Mouse (Mus musculus) erythroid progenitor cell, adult 5-6 weeks (primary cell): ENCODE measurements around the gene Gm8011. TPM values are rescaled to one million over a fixed set of nuclear protein-coding genes. Genes with fewer than 3 reads are reported as not detected.
"Not testable (repeated sequence)": the region's sequence is repeated elsewhere in the genome, so short reads cannot be mapped to it uniquely, and the experiment has no call there.

Experiments
- ATAC-seq: replicated peaks from 2 replicates; pipeline ENCODE4 v1.8.0; 2016; ENCODE audit warnings: moderate number of reproducible peaks, mild to moderate bottlenecking, moderate TSS enrichment, inconsistent platforms; ENCODE audit not compliant: poor library complexity, low FRiP score, severe bottlenecking
- total RNA-seq, 2 experiments: library from RNA; stranded (forward) in 1 of 2; stranded (reverse) in 1 of 2; fragments of 150-400 nt in 1 of 2; fragments of 186-747, 209-891 nt in 1 of 2; gene quantifications; 2 replicates each; pipeline versions ENCODE4 v1.2.3 to v1.2.4; 2015 to 2017; ENCODE audit warnings: low replicate concordance in 2 of 2

Gene Gm8011
- total RNA-seq (2015; ENCODE audit: low replicate concordance) (not detected in 2 replicates), total RNA-seq (2017; ENCODE audit: low replicate concordance) (not detected in 2 replicates)

GRCm38 (mm10) chr14:42463581-42463980, at the start of gene Gm8011:
TSS of gene Gm8011 (plus strand) at chr14:42463881.
- ATAC-seq = not testable (repeated sequence)

- ATAC-seq = not testable (repeated sequence)
These were observed 24.1 kb upstream of the Gm8011 start, which contains the start of gene Gm8005 for GRCm38 (mm10) chr14:42439573-42439972. TSS of gene Gm8005 (minus strand) at chr14:42439673.

GRCm38 (mm10) chr14:42502249-42502648, 38.6 kb downstream of the Gm8011 start, which contains the start of gene Gm8020:
TSS of gene Gm8020 (minus strand) at chr14:42502349.
- ATAC-seq = not testable (repeated sequence)

Other genes starting within 250 kb of the Gm8011 start
- not detected in 2 replicates for gene Gm17026, start 203.8 kb upstream of the Gm8011 start, total RNA-seq (2015; ENCODE audit: low replicate concordance)
- gene Gm17026, start 203.8 kb upstream of the Gm8011 start, total RNA-seq (2017; ENCODE audit: low replicate concordance) = not detected in 2 replicates
- gene Gm9611, start 166.5 kb upstream of the Gm8011 start, total RNA-seq (2015; ENCODE audit: low replicate concordance) = not detected in 2 replicates
- gene Gm9611, start 166.5 kb upstream of the Gm8011 start, total RNA-seq (2017; ENCODE audit: low replicate concordance) = not detected in 2 replicates
- not detected in 2 replicates for gene Gm7995, start 153.7 kb upstream of the Gm8011 start, total RNA-seq (2015; ENCODE audit: low replicate concordance)
- not detected in 2 replicates for gene Gm7995, start 153.7 kb upstream of the Gm8011 start, total RNA-seq (2017; ENCODE audit: low replicate concordance)
- gene Gm8005, start 24.2 kb upstream of the Gm8011 start, total RNA-seq (2015; ENCODE audit: low replicate concordance) = not detected in 2 replicates
- gene Gm8005, start 24.2 kb upstream of the Gm8011 start, total RNA-seq (2017; ENCODE audit: low replicate concordance) = not detected in 2 replicates
- not detected in 2 replicates for gene Gm8020, start 38.5 kb downstream of the Gm8011 start, total RNA-seq (2015; ENCODE audit: low replicate concordance)
- gene Gm8020, start 38.5 kb downstream of the Gm8011 start, total RNA-seq (2017; ENCODE audit: low replicate concordance) = not detected in 2 replicates
- not detected in 2 replicates for gene Gm8024, start 60.4 kb downstream of the Gm8011 start, total RNA-seq (2015; ENCODE audit: low replicate concordance)
- not detected in 2 replicates for gene Gm8024, start 60.4 kb downstream of the Gm8011 start, total RNA-seq (2017; ENCODE audit: low replicate concordance)
- gene Gm17124, start 136.0 kb downstream of the Gm8011 start, total RNA-seq (2015; ENCODE audit: low replicate concordance) = not detected in 2 replicates
- gene Gm17124, start 136.0 kb downstream of the Gm8011 start, total RNA-seq (2017; ENCODE audit: low replicate concordance) = not detected in 2 replicates
- gene Gm3633, start 178.0 kb downstream of the Gm8011 start, total RNA-seq (2015; ENCODE audit: low replicate concordance) = not detected in 2 replicates
- not detected in 2 replicates for gene Gm3633, start 178.0 kb downstream of the Gm8011 start, total RNA-seq (2017; ENCODE audit: low replicate concordance)
- not detected in 2 replicates for gene Gm10378, start 192.1 kb downstream of the Gm8011 start, total RNA-seq (2015; ENCODE audit: low replicate concordance)
- gene Gm10378, start 192.1 kb downstream of the Gm8011 start, total RNA-seq (2017; ENCODE audit: low replicate concordance) = not detected in 2 replicates